Mouse (Mus musculus) MEL (cell line): Measurements from ENCODE around the gene Nop58.
A peak's percentile ranks its signal among the peaks of the same experiment; 100 is the strongest.

Source experiments
- CTCF ChIP-seq, 3 experiments: IDR thresholded peaks in 2 of 3; conservative IDR thresholded peaks in 1 of 3; 2 replicates each; pipeline ENCODE4 v1.5.1; 2011 to 2012; ENCODE audit warnings: low read length in 3 of 3, low read depth in 2 of 3, mild to moderate bottlenecking in 2 of 3, improper control_type of control experiment in 1 of 3, inconsistent platforms in 1 of 3, mixed read lengths in 1 of 3, moderate library complexity in 1 of 3; ENCODE audit not compliant: control insufficient read depth in 1 of 3, insufficient read depth in 1 of 3, poor library complexity in 1 of 3, severe bottlenecking in 1 of 3
- ETS1 ChIP-seq: IDR thresholded peaks from 2 replicates; pipeline ENCODE4 v1.6.1; 2012; ENCODE audit warnings: low read depth, mild to moderate bottlenecking, inconsistent platforms, low read length, improper control_type of control experiment, moderate library complexity
- GABPA ChIP-seq: IDR thresholded peaks from 2 replicates; pipeline ENCODE4 v1.6.1; 2012; ENCODE audit warnings: low read depth, mild to moderate bottlenecking, inconsistent platforms, low read length, improper control_type of control experiment, moderate library complexity
- JUND ChIP-seq: IDR thresholded peaks from 2 replicates; pipeline ENCODE4 v1.6.1; 2011; ENCODE audit warnings: low read depth, mild to moderate bottlenecking, improper control_type of control experiment, low read length
- MAFK ChIP-seq: IDR thresholded peaks from 2 replicates; pipeline ENCODE4 v1.6.1; 2011; ENCODE audit warnings: low read depth, mild to moderate bottlenecking, low read length, improper control_type of control experiment, borderline replicate concordance
- MAX ChIP-seq: IDR thresholded peaks from 2 replicates; pipeline ENCODE4 v1.6.1; 2011; ENCODE audit warnings: low read length, improper control_type of control experiment
- NRF1 ChIP-seq: IDR thresholded peaks from 2 replicates; pipeline ENCODE4 v1.6.1; 2014; ENCODE audit warnings: low read depth, mild to moderate bottlenecking, inconsistent platforms, low read length, improper control_type of control experiment, moderate library complexity; ENCODE audit not compliant: poor library complexity, insufficient read depth, severe bottlenecking
- POLR2A ChIP-seq, 2 experiments: IDR thresholded peaks; 2 replicates each; pipeline ENCODE4 v1.6.1; 2011 to 2012; ENCODE audit warnings: low read length in 2 of 2, mild to moderate bottlenecking in 2 of 2, control low read depth in 1 of 2, improper control_type of control experiment in 1 of 2, low read depth in 1 of 2, moderate library complexity in 1 of 2; ENCODE audit not compliant: control insufficient read depth in 1 of 2, insufficient read depth in 1 of 2, poor library complexity in 1 of 2
- TAL1 ChIP-seq: IDR thresholded peaks from 2 replicates; pipeline ENCODE4 v1.6.1; 2012; ENCODE audit warnings: mild to moderate bottlenecking, inconsistent platforms, low read length, moderate library complexity, mixed read lengths
- USF2 ChIP-seq, 2 experiments: IDR thresholded peaks; 2 replicates each; pipeline ENCODE4 v1.6.1; 2011 to 2012; ENCODE audit warnings: improper control_type of control experiment in 2 of 2, low read length in 2 of 2, borderline replicate concordance in 1 of 2, inconsistent platforms in 1 of 2, low read depth in 1 of 2, mild to moderate bottlenecking in 1 of 2; ENCODE audit not compliant: insufficient read depth in 1 of 2
- ZC3H11A ChIP-seq: IDR thresholded peaks from 2 replicates; pipeline ENCODE4 v1.6.1; 2012; ENCODE audit warnings: low read depth, mild to moderate bottlenecking, inconsistent platforms, low read length, improper control_type of control experiment
- ZNF384 ChIP-seq: IDR thresholded peaks from 2 replicates; pipeline ENCODE4 v1.6.1; 2012; ENCODE audit warnings: low read depth, mild to moderate bottlenecking, inconsistent platforms, low read length, improper control_type of control experiment

GRCm38 (mm10) chr1:59669962-59670630, 14.7 kb upstream of the Nop58 start:
- TF ChIP-seq USF2 (IDR thresholded peaks at IDR 0.05; ENCODE audit: borderline replicate concordance in 1 of 2, insufficient read depth in 1 of 2, low read depth in 1 of 2, low read length in 2 of 2) (no peak), MAX (no peak), CTCF (IDR thresholded peaks at IDR 0.05 in 2 of 3, conservative IDR thresholded peaks at IDR 0.05 in 1 of 3; ENCODE audit: control insufficient read depth in 1 of 3, insufficient read depth in 1 of 3, low read depth in 2 of 3, low read length in 3 of 3, poor library complexity in 1 of 3, severe bottlenecking in 1 of 3) (no peak), POLR2A (IDR thresholded peaks at IDR 0.05; ENCODE audit: control insufficient read depth in 1 of 2, insufficient read depth in 1 of 2, low read depth in 1 of 2, low read length in 2 of 2, poor library complexity in 1 of 2) (no peak), ZC3H11A (no peak), GABPA (no peak), ZNF384 (peak; percentile 90), JUND (no peak), ETS1 (no peak), NRF1 (no peak), TAL1 (no peak), MAFK (no peak)
